Mouse (Mus musculus) thymus, adult 2 months (tissue): ENCODE results near the gene Prr15l.

Experiments
- CTCF ChIP-seq: fragments of 200-500 bp; IDR thresholded peaks from 2 replicates; pipeline ENCODE4 v1.5.1; 2012; ENCODE audit warnings: mild to moderate bottlenecking, control low read depth, low read length, moderate library complexity, borderline replicate concordance; ENCODE audit not compliant: control insufficient read depth, poor library complexity, insufficient read depth; ENCODE audit errors: extremely low read depth
- POLR2A ChIP-seq: fragments of 200-500 bp; IDR thresholded peaks from 2 replicates; pipeline ENCODE4 v1.6.1; 2012; ENCODE audit warnings: mild to moderate bottlenecking, low read length, control low read depth, moderate library complexity; ENCODE audit not compliant: control insufficient read depth, poor library complexity, insufficient read depth; ENCODE audit errors: extremely low read depth

- TF ChIP-seq CTCF (no peak), POLR2A (no peak)
Observed at GRCm38 (mm10) chr11:96969746-96970145, 41.8 kb downstream of the Prr15l start.
